Mouse (Mus musculus): Measurements from ENCODE around the gene Map4.

The Map4 gene

DNA sequence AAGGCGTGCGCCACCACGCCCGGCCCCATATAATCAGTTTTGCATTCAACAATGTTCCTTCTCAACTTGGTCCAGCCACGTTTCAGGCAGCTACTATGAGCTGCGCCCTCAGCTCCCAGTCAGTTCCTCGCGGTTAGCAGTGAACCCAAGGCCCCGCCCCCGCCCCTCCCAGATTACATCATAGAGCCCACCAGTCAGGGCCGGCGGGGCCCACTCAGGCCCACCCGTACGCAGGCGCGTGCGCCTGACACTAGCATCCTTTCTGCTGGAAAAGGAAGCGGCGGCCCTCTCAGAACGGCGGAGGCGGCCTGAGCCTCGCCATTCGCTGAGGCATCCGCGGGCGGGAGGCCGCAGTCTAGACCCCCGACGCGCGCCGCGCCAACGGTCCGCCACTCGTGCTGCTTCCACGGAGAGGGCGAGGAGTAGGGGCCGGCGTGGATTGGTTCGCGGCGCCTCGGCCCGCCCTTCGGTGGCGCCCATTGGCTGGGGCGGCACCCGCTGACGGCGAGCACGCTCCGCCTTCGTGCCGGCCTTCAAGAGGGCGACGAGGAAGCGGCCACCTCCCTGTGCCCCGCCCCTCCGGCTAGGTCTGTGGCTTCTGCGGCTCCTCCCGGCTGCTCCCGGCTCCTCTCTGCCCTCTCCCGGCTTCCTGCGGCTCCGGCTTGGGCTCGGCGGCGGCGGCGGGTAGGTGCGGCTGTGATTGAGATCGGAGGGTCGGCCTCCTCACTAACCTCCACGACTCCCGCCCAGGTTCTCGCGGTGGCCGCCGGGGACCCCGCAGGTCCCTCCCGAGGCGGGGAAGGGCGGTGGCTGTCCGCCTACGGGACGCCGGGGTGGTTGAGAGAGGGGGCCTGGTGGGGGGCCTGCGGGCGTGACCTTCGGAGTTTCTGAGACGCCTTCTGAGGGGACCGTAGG, at the start of gene Map4:
Gene Map4 (plus strand): TSS at position 204 of the 915 bp plus-strand sequence.
- peak; percentile 95 for ATAC-seq (ENCODE audit: low TSS enrichment)

DNA sequence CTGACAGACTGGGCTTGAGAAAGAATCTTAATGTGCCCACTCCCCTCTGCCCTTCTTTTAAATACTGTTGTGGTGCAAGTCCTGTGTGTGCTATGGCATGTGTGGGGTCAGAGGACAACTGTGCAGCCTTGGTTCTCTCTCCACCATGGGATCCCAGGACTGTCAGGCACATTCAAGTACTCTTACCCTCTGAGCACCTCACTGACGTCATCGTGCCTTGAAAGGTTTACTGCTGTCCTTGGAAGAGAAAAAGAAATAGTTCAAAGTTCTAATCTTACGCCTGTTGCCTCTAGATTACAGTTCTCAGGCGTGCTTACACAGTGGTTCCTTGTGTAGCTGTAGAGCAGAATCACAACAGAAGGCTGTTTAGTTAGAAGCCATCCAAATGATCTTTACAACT, 45.0 kb upstream of the Map4 start:
- ATAC-seq (ENCODE audit: low TSS enrichment) = no peak

DNA sequence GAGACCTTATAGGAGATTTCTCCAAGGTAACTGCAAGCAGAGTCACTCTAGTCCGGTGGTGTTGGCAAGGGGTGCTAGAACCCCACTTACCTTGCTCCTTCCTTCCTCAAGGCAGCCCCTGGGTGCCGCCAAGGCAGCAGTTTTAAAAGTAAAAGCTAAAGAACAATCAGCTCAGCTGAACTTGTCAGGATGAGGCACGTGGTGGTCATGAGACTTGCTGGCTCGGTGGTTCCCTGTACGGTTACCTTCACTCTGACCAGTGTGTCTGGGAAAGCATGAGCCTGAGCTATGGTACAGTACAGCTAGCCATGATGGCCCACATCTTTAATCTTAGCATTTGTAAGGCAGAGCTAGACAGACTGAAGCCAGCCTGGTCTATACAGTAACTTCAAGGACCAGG, 43.9 kb upstream of the Map4 start:
- no peak for ATAC-seq (ENCODE audit: low TSS enrichment)

DNA sequence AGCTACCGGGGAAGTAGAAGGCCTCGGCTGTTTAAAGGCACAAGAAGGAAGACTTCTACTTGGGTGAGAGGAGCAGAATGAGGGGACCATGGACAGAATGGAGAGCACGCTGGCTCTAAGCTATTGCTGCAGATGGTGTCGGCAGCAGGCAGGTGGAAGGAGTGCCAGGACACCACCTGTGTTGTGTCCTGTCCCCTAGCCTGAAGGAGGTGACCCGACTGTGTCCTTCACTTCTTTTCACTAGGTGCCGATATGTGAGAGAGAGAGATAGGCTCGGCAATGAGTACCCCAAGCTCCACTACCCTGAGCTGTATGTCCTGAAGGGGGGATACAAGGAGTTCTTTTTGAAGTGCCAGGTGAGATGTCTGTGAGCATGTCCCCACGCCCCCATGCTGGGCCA, 39.8 kb upstream of the Map4 start:
- no peak for ATAC-seq (ENCODE audit: low TSS enrichment)

DNA sequence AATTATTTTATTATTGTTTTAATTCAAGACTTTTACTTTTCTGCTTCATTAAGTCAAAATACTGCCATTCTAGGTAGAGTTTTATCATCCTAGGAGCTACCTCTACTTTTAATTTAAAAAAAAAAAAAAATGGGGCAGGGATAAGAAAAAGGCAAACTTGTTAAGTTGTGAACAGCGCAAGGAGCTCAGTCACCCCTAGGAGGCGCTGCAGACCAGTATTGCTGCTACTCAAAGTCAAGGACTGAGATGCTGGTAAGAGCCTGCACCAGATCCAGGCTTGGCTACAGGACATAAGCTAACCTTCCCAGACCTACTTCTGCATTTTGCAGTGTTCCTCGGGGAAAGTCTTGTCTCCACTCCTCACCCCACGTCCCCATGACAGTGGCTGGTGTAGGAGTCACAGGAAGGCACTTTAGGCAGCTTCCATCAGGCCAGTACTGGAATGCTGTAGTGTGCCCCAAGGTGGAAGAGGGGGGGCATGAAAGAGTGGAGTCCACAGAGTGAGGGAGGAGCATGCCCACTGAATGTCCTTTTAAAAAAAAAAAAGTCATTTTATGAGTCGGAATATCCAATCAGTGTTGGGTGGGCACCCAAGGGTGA, 38.5 kb upstream of the Map4 start:
- ATAC-seq (ENCODE audit: low TSS enrichment) = peak; percentile 71

DNA sequence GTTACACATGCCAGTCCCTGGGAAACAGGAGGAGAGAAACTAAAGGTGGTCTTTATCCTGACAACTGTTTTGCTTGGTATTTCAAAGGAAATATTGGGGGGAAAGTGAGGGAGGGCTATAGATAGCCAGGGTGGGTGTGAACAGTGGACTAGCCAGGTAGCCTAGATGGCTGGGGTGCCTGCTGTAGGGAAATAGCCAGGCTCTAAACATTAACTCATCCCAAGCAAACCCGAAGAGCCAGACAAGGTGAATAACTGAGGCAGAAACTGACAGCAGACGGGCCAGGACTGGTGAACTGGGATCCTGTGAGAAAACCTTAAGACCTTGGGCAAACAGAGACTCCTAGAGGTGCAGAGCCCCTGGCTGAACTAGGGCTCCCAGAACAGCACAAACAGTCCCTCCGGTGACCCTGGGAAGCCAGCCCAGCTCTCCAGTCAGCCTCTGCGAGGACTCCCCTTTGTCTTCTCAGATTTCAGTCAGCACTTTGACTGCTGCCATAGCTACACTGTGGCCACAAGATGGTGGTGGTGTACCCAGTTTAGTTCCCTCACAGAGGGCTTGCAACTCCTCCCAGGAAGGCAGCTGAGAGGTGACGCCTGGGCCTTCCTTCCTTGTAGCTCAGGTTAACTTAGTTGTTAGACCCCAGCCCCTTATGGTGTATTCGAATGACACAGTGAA, 36.7 kb upstream of the Map4 start:
- ATAC-seq (ENCODE audit: low TSS enrichment) = peak; percentile 98

DNA sequence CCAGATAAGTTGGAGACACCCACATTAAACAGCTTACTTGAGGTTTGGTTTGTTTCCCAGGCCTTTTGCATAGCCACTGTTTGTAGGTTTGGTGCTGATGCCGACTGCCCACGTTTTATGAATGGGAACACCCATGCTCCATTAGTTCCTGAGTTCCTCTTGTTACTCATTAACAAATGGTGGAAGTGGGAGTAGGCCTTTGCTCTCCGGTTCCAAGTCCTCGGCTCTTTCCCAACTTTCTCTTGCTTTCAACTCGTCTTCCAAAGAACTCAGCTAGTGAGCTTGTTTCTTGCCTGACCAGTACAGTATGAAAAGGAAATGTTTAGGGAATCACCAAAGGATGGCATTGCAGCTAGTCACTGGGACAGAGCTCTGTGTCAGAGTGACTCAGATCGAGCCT, 35.7 kb upstream of the Map4 start:
- ATAC-seq (ENCODE audit: low TSS enrichment) = no peak

DNA sequence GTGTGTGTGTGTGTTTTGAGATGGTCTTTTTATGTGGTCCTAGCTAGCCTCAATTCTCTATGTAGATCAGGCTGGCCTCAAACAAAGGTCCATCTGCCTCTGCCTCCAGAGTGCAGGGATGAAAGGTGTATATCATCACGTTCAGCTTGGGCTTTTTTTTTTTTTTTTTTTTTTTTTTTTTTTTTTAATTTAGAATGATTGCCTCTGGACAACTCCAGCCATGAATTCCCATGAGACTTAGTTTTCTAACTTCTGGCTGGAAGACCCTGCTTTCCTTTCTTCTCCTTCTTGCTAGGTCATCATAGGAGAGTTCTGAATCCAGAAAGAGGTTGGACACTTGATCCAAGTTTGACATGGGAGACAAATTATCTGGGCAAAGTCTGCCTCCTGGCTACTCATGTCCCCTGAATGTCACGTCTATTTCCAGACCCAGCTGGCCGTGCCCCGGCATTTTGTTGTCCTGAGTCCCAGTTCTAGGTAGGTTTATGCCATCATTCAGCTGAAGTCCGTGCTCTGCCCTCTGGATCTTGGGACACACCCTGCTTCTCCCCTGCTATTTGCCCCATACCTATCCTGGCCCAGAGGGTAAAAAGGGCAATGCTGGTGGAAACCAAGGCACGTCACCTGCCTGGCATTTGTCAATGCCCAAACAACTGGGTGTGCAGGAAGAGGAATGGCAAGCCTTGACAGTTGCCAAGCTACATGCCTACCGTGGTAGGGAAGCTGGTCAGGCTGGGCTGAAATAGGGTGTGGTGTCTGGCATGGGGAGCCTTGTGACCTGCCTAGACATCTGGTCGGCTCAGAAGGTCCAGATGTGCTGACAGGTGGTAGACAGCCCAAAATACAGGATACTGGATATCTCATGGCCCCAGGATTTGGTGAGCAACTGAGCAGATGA, 34.8 kb upstream of the Map4 start:
- ATAC-seq (ENCODE audit: low TSS enrichment) = no peak

DNA sequence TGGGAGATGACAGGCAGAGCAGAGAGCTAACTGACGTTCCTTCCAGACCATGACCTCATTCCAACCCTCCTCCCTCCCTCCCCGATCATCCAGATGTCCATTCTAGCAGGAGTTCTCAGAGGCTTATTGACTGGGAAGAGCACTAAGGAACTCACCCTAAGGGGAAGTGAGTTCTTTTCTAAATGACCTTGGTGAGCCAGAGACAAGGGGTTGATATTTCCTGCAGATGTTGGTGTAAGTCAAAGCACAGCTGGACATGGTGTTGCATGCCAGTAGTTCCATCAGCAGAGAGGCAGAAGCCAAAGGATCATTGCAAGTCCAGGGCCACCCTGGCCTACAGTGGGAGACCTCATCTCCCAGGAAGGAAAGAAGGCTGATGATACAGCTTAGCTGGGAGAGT, 33.2 kb upstream of the Map4 start:
- no peak for ATAC-seq (ENCODE audit: low TSS enrichment)

DNA sequence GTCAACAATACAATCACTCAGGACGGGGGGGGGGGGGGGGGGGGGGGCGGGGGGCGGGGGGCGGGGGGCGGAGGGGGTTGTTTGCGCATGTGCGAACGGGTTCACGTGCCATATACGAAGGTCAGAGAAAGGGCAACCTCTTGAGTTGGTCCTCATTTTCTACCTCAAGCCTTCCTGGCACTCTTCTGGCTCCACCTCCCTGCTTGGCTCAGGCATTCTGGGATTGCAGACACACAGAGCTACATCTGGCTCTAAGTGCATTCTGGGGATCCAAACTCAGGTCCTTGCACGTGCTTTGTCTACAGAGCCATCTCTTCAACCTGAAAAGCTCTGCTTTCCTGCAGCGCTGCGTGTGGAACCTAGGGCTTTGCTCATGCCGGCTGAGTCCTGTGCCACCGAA, 31.9 kb upstream of the Map4 start:
- ATAC-seq (ENCODE audit: low TSS enrichment) = no peak

DNA sequence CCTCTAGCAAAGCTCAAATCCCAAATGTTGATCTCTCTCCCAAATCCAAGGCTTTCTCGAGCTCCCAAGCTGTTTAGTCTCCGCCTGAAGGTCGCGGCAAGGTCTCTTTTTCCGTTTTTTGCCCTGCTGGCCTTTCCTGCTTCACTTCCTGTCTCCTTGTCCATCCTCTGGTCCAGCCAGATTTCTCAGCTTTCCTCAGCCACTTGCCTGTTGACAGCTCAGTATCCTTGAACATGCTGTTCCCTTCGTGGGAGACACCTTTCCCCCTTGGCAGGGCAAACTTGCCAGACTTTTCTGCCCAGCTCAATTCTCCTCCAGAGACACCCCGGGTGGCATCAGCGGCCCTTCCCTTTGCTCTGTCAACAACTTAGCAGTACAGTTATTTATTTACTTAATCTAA, 31.5 kb upstream of the Map4 start:
- ATAC-seq (ENCODE audit: low TSS enrichment) = no peak

DNA sequence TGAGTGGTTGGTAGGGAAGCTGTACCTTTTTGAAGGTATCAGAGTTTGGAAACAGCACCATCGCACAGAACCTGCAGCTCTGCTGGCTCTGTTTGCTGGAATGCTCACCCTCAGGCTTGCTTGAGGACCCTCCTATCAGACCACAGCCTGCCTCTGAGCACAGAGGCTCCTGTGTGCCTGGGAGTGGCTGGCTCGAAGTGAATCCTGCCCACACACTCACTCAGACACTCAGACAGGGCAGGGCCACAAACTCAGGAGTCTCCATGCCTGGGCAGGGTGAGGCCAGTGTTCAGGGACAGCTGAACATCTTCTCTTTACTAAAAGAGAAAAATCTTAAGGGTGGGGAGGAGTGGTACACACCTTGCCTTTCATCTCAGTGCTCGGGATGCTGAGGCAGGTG, 30.7 kb upstream of the Map4 start:
- no peak for ATAC-seq (ENCODE audit: low TSS enrichment)

DNA sequence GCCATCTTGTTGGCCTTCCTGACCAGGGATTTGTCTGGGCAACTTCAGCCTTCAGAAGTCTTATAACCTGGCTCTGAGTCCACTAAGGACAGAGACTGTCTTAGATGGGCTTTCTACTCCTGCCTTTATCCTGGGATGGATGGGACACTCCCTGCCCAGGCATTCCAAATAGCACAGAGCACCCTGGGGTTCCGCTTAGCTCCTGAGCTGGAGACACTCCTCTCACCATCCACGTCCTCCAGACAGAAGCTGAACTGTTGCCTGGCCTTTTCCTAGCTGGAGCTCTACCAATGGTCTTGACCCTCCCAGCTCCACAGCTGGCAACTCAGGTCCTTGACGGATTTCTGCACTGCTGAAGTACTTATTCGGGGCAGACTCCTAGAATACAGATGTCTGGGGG, 29.0 kb upstream of the Map4 start:
- ATAC-seq (ENCODE audit: low TSS enrichment) = no peak

DNA sequence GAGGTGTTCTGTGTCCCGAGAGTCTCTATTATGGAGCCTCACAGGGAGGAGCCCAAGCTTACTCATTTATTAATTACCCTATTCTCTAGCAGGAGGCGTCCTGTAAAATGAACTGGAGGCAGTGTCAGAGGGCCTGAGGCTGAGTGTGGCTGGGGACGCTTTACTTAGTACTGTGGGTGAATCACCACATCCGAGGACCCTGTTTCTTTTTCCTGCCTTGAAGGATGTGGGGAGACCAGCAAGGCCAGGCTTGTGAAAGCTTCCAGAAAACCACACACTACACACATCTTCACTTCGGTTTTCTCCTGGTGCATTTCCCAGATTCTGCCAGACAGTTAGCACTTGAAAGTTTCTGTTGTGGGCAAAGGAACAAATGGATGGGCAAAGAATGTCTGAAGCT, 28.5 kb upstream of the Map4 start:
- no peak for ATAC-seq (ENCODE audit: low TSS enrichment)

DNA sequence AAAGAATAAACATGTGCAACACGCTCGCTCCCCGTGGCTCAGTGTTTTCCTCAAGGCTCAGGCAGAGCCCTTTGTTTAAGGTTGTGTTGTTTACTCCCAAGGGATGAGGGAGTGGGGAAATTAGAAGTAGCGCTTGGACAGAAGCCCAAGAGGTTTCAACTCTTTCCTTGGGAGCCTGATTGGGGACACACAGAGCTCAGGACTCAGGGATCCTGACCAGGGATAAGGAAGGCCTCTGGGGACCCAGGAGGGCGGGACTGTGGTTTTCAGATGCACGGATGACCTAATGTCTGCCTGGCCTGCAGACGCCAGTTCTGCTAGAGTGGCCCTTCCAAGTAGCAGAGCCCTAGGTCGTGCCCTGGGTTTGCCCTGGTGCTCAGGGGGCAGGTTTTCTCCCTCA, 24.0 kb upstream of the Map4 start:
- no peak for ATAC-seq (ENCODE audit: low TSS enrichment)

DNA sequence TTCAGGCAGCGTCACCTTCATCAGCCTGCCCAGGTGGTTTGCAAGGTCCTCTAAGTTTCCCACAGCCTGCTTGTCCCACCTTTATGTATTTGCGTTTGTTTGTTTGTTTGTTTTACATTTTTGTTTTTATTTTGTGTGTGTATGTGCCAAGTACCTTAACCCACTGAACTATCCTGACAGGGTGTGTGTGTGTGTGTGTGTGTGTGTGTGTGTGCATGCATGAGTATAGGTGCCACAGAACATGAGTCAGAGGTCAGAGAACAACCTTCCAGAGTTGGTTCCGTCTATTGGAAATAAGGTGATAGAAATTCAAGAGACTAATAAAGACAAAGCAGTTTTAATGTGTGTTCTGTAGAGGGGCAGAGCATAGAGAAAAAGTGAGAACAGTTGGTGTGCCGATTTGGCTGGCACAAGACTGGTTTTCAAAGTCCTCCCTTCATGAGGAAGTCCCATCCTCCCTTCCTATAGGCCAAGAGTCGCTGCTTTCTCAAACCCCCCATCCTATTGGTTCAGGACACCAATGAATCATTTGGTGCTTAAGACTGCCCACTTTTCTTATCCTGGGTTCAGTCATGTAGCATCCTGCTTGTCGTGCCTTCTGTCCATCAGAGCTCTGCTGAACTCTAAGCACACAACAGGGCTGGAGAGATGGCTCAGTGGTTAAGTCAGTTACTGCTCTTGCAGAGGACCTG, 23.3 kb upstream of the Map4 start:
- ATAC-seq (ENCODE audit: low TSS enrichment) = no peak

DNA sequence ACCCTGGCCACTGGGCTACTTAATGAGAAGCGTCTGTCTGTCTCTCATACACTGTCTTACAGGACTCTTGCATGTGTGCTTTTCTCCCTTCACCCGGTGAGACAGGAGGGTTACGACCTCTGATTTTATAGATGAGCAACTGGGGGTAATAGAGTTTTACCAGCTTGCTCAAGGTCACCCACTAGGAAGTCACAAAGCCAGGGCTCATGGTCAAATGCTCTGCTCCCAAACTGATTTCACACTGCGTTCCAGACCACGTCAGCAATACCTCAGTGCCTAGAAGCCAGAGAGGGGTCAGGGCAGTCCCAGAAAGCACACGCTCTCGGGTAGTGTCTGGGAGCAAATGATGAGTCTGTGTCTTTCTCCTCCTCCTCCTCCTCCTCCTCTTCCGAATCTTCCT, 22.2 kb upstream of the Map4 start:
- ATAC-seq (ENCODE audit: low TSS enrichment) = no peak

DNA sequence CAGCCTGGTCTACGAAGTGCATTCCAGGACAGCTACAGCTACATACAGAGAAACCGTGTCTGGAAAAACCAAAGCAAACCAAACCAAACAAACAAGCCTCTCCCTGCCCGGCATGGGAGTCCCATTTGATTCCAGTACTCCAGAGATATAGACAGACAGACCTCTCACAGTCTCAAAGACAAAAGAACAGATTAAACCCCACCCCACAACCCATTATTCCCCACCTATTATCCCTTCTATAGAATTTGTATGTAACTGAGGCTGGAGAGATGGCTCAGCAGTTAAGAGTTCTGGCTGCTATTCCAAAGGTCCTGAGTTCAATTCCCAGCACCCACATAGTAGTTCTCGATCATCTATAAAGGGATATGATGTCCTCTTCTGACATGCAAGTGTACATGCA, 21.3 kb upstream of the Map4 start:
- ATAC-seq (ENCODE audit: low TSS enrichment) = no peak

DNA sequence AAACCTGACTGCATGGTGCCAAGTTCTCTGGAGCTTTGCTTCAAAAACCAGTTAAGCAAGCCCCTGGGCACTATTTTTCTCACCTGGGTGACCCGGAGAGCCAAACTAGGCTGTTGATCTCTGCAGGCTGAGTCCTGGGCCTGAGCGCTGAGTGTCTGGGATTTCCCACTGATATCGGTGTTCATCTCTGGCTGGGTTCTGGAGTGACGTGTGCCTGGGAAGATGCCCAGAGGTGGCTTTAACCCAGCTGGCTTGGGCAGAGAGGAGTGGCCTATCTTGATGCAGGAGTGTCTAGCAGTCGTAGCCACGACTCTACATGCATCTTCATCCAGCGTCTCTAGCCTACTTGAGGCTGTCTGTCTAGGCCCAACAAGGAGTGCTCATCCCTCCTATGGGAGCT, 19.5 kb upstream of the Map4 start:
- ATAC-seq (ENCODE audit: low TSS enrichment) = no peak

DNA sequence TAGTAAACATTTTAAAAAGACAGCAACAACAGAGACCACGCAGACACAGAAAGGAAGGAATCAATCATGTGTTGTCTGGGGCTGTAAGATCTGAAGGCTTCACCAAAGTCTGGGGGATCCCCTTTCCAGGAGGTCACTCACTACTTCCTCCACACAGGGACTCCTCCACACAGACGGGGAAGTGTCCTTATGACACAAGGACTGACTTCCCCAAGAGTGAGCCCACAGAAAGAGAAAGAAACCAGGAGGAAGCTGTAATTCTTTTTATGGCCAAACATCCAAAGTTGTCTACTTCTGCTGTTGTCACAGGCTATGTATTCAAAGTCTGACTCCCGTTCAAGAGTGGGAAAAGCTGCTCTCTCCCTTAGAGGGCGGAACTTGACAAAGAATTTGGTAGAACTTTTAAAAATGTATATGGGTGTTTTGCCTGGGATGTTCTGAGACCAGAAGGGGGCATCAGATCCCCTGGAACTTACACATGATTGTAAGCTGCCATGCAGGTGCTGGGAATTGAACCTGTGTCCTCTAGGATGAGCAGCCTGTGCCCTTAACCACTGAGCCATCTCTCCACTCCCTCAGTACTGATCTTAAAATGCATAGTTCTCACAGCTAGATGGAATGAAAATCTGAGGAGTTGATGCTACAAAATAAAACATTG, 16.9 kb upstream of the Map4 start:
- ATAC-seq (ENCODE audit: low TSS enrichment) = no peak

DNA sequence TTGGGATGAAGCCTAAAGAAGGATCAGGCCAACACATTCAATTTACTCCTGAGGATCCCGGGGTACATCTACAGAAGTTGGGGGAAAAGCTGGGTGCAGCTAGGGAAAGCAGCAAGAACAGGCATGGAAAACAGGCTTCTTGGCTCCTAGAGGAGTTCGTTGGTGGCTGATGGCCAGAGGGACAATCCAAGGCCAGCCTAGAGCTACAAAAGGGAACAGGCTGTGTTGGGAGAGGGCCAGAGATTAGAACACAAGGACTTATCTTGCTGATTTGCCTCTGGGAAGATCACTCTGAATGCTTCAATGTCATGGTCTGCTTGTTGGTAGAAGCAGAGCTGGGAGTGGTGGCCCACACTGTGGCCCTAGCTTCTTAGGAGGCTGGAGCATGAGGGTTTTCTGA, 13.3 kb upstream of the Map4 start:
- no peak for ATAC-seq (ENCODE audit: low TSS enrichment)
